Mouse (Mus musculus): Measurements from ENCODE around the gene Galnt10. TPM values are rescaled to one million over a fixed set of nuclear protein-coding genes. Genes with fewer than 3 reads are reported as not detected.

Galnt10 gene
- polyA plus RNA-seq, 1 experiment: 37.0 TPM

- Histone ChIP-seq H3K4me3 (ENCODE audit: low read depth, low read length) (no peak overlapping the region), H3K27ac (ENCODE audit: insufficient read depth, low read depth, low read length) (peak overlapping the region; percentile 81), H3K4me1 (ENCODE audit: control insufficient read depth, insufficient read depth, insufficient read length, low read length) (peaks cover 66% of the 10 kb centered on the region), H3K27me3 (ENCODE audit: control insufficient read depth, insufficient read depth, low read length) (no peaks in the 10 kb centered on the region), H3K36me3 (ENCODE audit: control insufficient read depth, insufficient read depth, low read length) (no peaks in the 10 kb centered on the region; the same call in 1 of the 2 replicates)
- WGBS: 71% methylated on average over 12 of the region's 12 CpGs
- TF ChIP-seq POLR2A (IDR thresholded peaks at IDR 0.05; ENCODE audit: low read depth, low read length): no peak
- no peak for TF ChIP-seq CTCF (IDR thresholded peaks at IDR 0.05; ENCODE audit: extremely low read depth, insufficient read length, insufficient replicate concordance, low read depth, low read length)
Measured at GRCm38 (mm10) chr11:57686797-57687196, 41.6 kb downstream of the Galnt10 start.

GRCm38 (mm10) chr11:57687258-57687657 is 42.0 kb downstream of the Galnt10 start:
- no peak for TF ChIP-seq CTCF (IDR thresholded peaks at IDR 0.05; ENCODE audit: extremely low read depth, insufficient read length, insufficient replicate concordance, low read depth, low read length)
- TF ChIP-seq POLR2A (IDR thresholded peaks at IDR 0.05; ENCODE audit: low read depth, low read length): no peak
- Histone ChIP-seq H3K4me1 (ENCODE audit: control insufficient read depth, insufficient read depth, insufficient read length, low read length) (peaks cover 69% of the 10 kb centered on the region), H3K27ac (ENCODE audit: insufficient read depth, low read depth, low read length) (peak overlapping the region; percentile 81), H3K36me3 (ENCODE audit: control insufficient read depth, insufficient read depth, low read length) (no peaks in the 10 kb centered on the region; the same call in 1 of the 2 replicates), H3K4me3 (ENCODE audit: low read depth, low read length) (no peak overlapping the region), H3K27me3 (ENCODE audit: control insufficient read depth, insufficient read depth, low read length) (no peaks in the 10 kb centered on the region)
- WGBS: 72% methylated on average over 9 of the region's 9 CpGs

GRCm38 (mm10) chr11:57688179-57688929 is 43.1 kb downstream of the Galnt10 start:
- Histone ChIP-seq H3K36me3 (ENCODE audit: control insufficient read depth, insufficient read depth, low read length) (no peaks in the 10 kb centered on the region), H3K4me3 (ENCODE audit: low read depth, low read length) (no peak overlapping the region), H3K27me3 (ENCODE audit: control insufficient read depth, insufficient read depth, low read length) (no peaks in the 10 kb centered on the region), H3K4me1 (ENCODE audit: control insufficient read depth, insufficient read depth, insufficient read length, low read length) (peaks cover 72% of the 10 kb centered on the region), H3K27ac (ENCODE audit: insufficient read depth, low read depth, low read length) (peak overlapping the region; percentile 81)
- no peak for TF ChIP-seq CTCF (IDR thresholded peaks at IDR 0.05; ENCODE audit: extremely low read depth, insufficient read length, insufficient replicate concordance, low read depth, low read length)
- no peak for TF ChIP-seq POLR2A (IDR thresholded peaks at IDR 0.05; ENCODE audit: low read depth, low read length)
- 10% methylated on average over 14 of the region's 14 CpGs for WGBS

- Histone ChIP-seq H3K27ac (ENCODE audit: insufficient read depth, low read depth, low read length) (peak overlapping the region; percentile 81), H3K4me3 (ENCODE audit: low read depth, low read length) (no peak overlapping the region), H3K27me3 (ENCODE audit: control insufficient read depth, insufficient read depth, low read length) (no peaks in the 10 kb centered on the region), H3K4me1 (ENCODE audit: control insufficient read depth, insufficient read depth, insufficient read length, low read length) (peaks cover 79% of the 10 kb centered on the region), H3K36me3 (ENCODE audit: control insufficient read depth, insufficient read depth, low read length) (no peaks in the 10 kb centered on the region)
- 53% methylated on average over 6 of the region's 6 CpGs for WGBS
- TF ChIP-seq CTCF (IDR thresholded peaks at IDR 0.05; ENCODE audit: extremely low read depth, insufficient read length, insufficient replicate concordance, low read depth, low read length): no peak
Measured at GRCm38 (mm10) chr11:57689811-57690210, 44.6 kb downstream of the Galnt10 start.

- H3K4me1 ChIP-seq (ENCODE audit: control insufficient read depth, insufficient read depth, insufficient read length, low read length): peaks cover 77% of the 10 kb centered on the region
- TF ChIP-seq POLR2A (IDR thresholded peaks at IDR 0.05; ENCODE audit: low read depth, low read length) (no peak), CTCF (IDR thresholded peaks at IDR 0.05; ENCODE audit: extremely low read depth, insufficient read length, insufficient replicate concordance, low read depth, low read length) (no peak)
- no peak overlapping the region for H3K27ac ChIP-seq (ENCODE audit: insufficient read depth, low read depth, low read length)
- WGBS: 92% methylated on average over 5 of the region's 5 CpGs
- no peaks in the 10 kb centered on the region for H3K36me3 ChIP-seq (ENCODE audit: control insufficient read depth, insufficient read depth, low read length)
- H3K4me3 ChIP-seq (ENCODE audit: low read depth, low read length): no peak overlapping the region
- no peaks in the 10 kb centered on the region for H3K27me3 ChIP-seq (ENCODE audit: control insufficient read depth, insufficient read depth, low read length)
Measured at GRCm38 (mm10) chr11:57690836-57691235, 45.6 kb downstream of the Galnt10 start.

- Histone ChIP-seq H3K27me3 (ENCODE audit: control insufficient read depth, insufficient read depth, low read length) (no peaks in the 10 kb centered on the region), H3K36me3 (ENCODE audit: control insufficient read depth, insufficient read depth, low read length) (no peaks in the 10 kb centered on the region), H3K4me3 (ENCODE audit: low read depth, low read length) (no peak overlapping the region), H3K27ac (ENCODE audit: insufficient read depth, low read depth, low read length) (peak overlapping the region; percentile 85), H3K4me1 (ENCODE audit: control insufficient read depth, insufficient read depth, insufficient read length, low read length) (peaks cover 75% of the 10 kb centered on the region)
- WGBS: 41% methylated on average over 6 of the region's 6 CpGs
- TF ChIP-seq CTCF (IDR thresholded peaks at IDR 0.05; ENCODE audit: extremely low read depth, insufficient read length, insufficient replicate concordance, low read depth, low read length): no peak
- TF ChIP-seq POLR2A (IDR thresholded peaks at IDR 0.05; ENCODE audit: low read depth, low read length): no peak
Measured at GRCm38 (mm10) chr11:57691939-57692338, 46.7 kb downstream of the Galnt10 start.

- Histone ChIP-seq H3K4me3 (ENCODE audit: low read depth, low read length) (no peak overlapping the region), H3K36me3 (ENCODE audit: control insufficient read depth, insufficient read depth, low read length) (no peaks in the 10 kb centered on the region), H3K27me3 (ENCODE audit: control insufficient read depth, insufficient read depth, low read length) (no peaks in the 10 kb centered on the region), H3K27ac (ENCODE audit: insufficient read depth, low read depth, low read length) (peak overlapping the region; percentile 85), H3K4me1 (ENCODE audit: control insufficient read depth, insufficient read depth, insufficient read length, low read length) (peaks cover 70% of the 10 kb centered on the region)
- 94% methylated on average over 7 of the region's 7 CpGs for WGBS
- no peak for TF ChIP-seq CTCF (IDR thresholded peaks at IDR 0.05; ENCODE audit: extremely low read depth, insufficient read length, insufficient replicate concordance, low read depth, low read length)
- TF ChIP-seq POLR2A (IDR thresholded peaks at IDR 0.05; ENCODE audit: low read depth, low read length): no peak
Measured at GRCm38 (mm10) chr11:57692726-57693125, 47.5 kb downstream of the Galnt10 start.
